Mouse (Mus musculus): ENCODE measurements around the gene Erv3. TPM values are rescaled to one million over a fixed set of nuclear protein-coding genes. Genes with fewer than 3 reads are reported as not detected.

Gene Erv3
- polyA plus RNA-seq, 1 experiment: not detected

- Histone ChIP-seq H3K4me3 (replicated peaks) (no peak overlapping the region), H3K9me3 (peaks cover 6% of the 10 kb centered on the region; the same call in 1 of the 2 replicates), H3K27me3 (replicated peaks) (peaks cover 11% of the 10 kb centered on the region), H3K4me1 (peaks cover 27% of the 10 kb centered on the region), H3K36me3 (replicated peaks; ENCODE audit: low read length) (no peaks in the 10 kb centered on the region)
- no peak for TF ChIP-seq FLI1 (IDR thresholded peaks at IDR 0.05; ENCODE audit: low read length)
- no peak for TF ChIP-seq GATA1 (IDR thresholded peaks at IDR 0.05; ENCODE audit: borderline replicate concordance, low read length)
Observed at GRCm38 (mm10) chr2:131827999-131828975, 31.3 kb downstream of the Erv3 start.

- H3K4me1 ChIP-seq: peaks cover 32% of the 10 kb centered on the region
- peaks cover 19% of the 10 kb centered on the region for H3K27me3 ChIP-seq (replicated peaks)
- peaks cover 6% of the 10 kb centered on the region; the same call in 1 of the 2 replicates for H3K9me3 ChIP-seq
- TF ChIP-seq FLI1 (IDR thresholded peaks at IDR 0.05; ENCODE audit: low read length): no peak
- H3K4me3 ChIP-seq (replicated peaks): peak overlapping the region; percentile 50
- H3K36me3 ChIP-seq (replicated peaks; ENCODE audit: low read length): no peaks in the 10 kb centered on the region
Observed at GRCm38 (mm10) chr2:131827026-131827687, 32.4 kb downstream of the Erv3 start.

- Histone ChIP-seq H3K4me1 (peaks cover 43% of the 10 kb centered on the region), H3K27me3 (replicated peaks) (peaks cover 16% of the 10 kb centered on the region), H3K36me3 (replicated peaks; ENCODE audit: low read length) (no peaks in the 10 kb centered on the region), H3K9me3 (peaks cover 4% of the 10 kb centered on the region; the same call in 1 of the 2 replicates), H3K4me3 (replicated peaks) (no peak overlapping the region)
- TF ChIP-seq FLI1 (IDR thresholded peaks at IDR 0.05; ENCODE audit: low read length) (no peak), GATA1 (IDR thresholded peaks at IDR 0.05; ENCODE audit: borderline replicate concordance, low read length) (no peak)
Observed at GRCm38 (mm10) chr2:131825498-131825897, 34.0 kb downstream of the Erv3 start.

GRCm38 (mm10) chr2:131823931-131824330 is 35.6 kb downstream of the Erv3 start:
- Histone ChIP-seq H3K27me3 (replicated peaks) (peaks cover 16% of the 10 kb centered on the region), H3K9me3 (no peaks in the 10 kb centered on the region), H3K4me1 (peaks cover 47% of the 10 kb centered on the region), H3K4me3 (replicated peaks) (no peak overlapping the region), H3K36me3 (replicated peaks; ENCODE audit: low read length) (no peaks in the 10 kb centered on the region)
- TF ChIP-seq FLI1 (IDR thresholded peaks at IDR 0.05; ENCODE audit: low read length) (no peak), GATA1 (IDR thresholded peaks at IDR 0.05; ENCODE audit: borderline replicate concordance, low read length) (no peak)

- Histone ChIP-seq H3K9me3 (no peaks in the 10 kb centered on the region), H3K4me1 (peaks cover 47% of the 10 kb centered on the region), H3K36me3 (replicated peaks; ENCODE audit: low read length) (no peaks in the 10 kb centered on the region), H3K27me3 (replicated peaks) (peaks cover 16% of the 10 kb centered on the region), H3K4me3 (replicated peaks) (no peak overlapping the region)
- TF ChIP-seq FLI1 (IDR thresholded peaks at IDR 0.05; ENCODE audit: low read length): no peak
- TF ChIP-seq GATA1 (IDR thresholded peaks at IDR 0.05; ENCODE audit: borderline replicate concordance, low read length): no peak
Observed at GRCm38 (mm10) chr2:131822492-131822891, 37.1 kb downstream of the Erv3 start.

GRCm38 (mm10) chr2:131821708-131821990 is 37.9 kb downstream of the Erv3 start:
- Histone ChIP-seq H3K4me3 (replicated peaks) (no peak overlapping the region), H3K36me3 (replicated peaks; ENCODE audit: low read length) (no peaks in the 10 kb centered on the region), H3K9me3 (no peaks in the 10 kb centered on the region), H3K4me1 (peaks cover 39% of the 10 kb centered on the region), H3K27me3 (replicated peaks) (peaks cover 21% of the 10 kb centered on the region)
- TF ChIP-seq FLI1 (IDR thresholded peaks at IDR 0.05; ENCODE audit: low read length): no peak
- TF ChIP-seq GATA1 (IDR thresholded peaks at IDR 0.05; ENCODE audit: borderline replicate concordance, low read length): no peak

- Histone ChIP-seq H3K36me3 (replicated peaks; ENCODE audit: low read length) (no peaks in the 10 kb centered on the region), H3K9me3 (no peaks in the 10 kb centered on the region), H3K4me1 (peaks cover 34% of the 10 kb centered on the region), H3K27me3 (replicated peaks) (peaks cover 26% of the 10 kb centered on the region), H3K4me3 (replicated peaks) (no peak overlapping the region)
- TF ChIP-seq GATA1 (IDR thresholded peaks at IDR 0.05; ENCODE audit: borderline replicate concordance, low read length): no peak
- TF ChIP-seq FLI1 (IDR thresholded peaks at IDR 0.05; ENCODE audit: low read length): no peak
Observed at GRCm38 (mm10) chr2:131820932-131821707, 38.4 kb downstream of the Erv3 start.

GRCm38 (mm10) chr2:131820088-131820675 is 39.4 kb downstream of the Erv3 start:
- peak overlapping the region; percentile 85 for H3K4me3 ChIP-seq (replicated peaks)
- no peaks in the 10 kb centered on the region for H3K9me3 ChIP-seq
- H3K4me1 ChIP-seq: peaks cover 25% of the 10 kb centered on the region
- peaks cover 29% of the 10 kb centered on the region for H3K27me3 ChIP-seq (replicated peaks)
- no peak for TF ChIP-seq FLI1 (IDR thresholded peaks at IDR 0.05; ENCODE audit: low read length)
- TF ChIP-seq GATA1 (IDR thresholded peaks at IDR 0.05; ENCODE audit: borderline replicate concordance, low read length): no peak
- no peaks in the 10 kb centered on the region for H3K36me3 ChIP-seq (replicated peaks; ENCODE audit: low read length)

- H3K4me1 ChIP-seq: peaks cover 3% of the 10 kb centered on the region; the same call in 1 of the 2 replicates
- H3K4me3 ChIP-seq (replicated peaks): no peak overlapping the region
- TF ChIP-seq GATA1 (IDR thresholded peaks at IDR 0.05; ENCODE audit: borderline replicate concordance, low read length): no peak
- no peak for TF ChIP-seq FLI1 (IDR thresholded peaks at IDR 0.05; ENCODE audit: low read length)
- H3K27me3 ChIP-seq (replicated peaks): peaks cover 45% of the 10 kb centered on the region
- H3K9me3 ChIP-seq: no peaks in the 10 kb centered on the region
- no peaks in the 10 kb centered on the region for H3K36me3 ChIP-seq (replicated peaks; ENCODE audit: low read length)
Observed at GRCm38 (mm10) chr2:131814327-131814726, 45.2 kb downstream of the Erv3 start.
